Mouse (Mus musculus) mesoderm, embryonic 11.5 days (tissue): Measurements from ENCODE around the gene Cntn5.

Experiments
- DNase-seq: peaks from one replicate; pipeline ENCODE4 v3.0.0-alpha.2; 2012; ENCODE audit warnings: low read depth, low spot score

The Cntn5 gene

GRCm38 (mm10) chr9:10904616-10905363 lies at the start of gene Cntn5:
Cntn5 (minus strand) TSS chr9:10904775.
- peak; percentile 35 for DNase-seq

GRCm38 (mm10) chr9:10950470-10950869 lies 45.9 kb upstream of the Cntn5 start:
- DNase-seq, result no peak

DNA sequence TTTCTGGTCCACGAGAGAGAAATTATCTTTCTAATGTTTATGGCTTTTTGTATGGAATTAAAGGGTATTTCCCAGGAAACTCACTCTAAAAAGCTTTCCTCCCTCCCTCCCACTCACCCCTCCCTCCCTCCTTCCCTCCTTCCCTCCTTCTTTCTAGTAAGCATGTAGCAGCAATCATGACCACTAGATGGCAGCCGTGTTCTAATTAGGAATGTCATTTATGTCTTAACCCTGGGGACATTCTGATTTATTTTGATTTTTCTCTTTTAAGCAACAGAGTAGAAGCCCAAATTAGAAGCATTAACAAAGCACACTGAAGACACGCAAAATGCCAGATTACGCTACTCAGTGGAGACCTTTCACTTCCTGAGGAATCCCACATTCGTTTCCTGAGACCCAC lies 5.0 kb upstream of the Cntn5 start:
- DNase-seq, result peak; percentile 78

- DNase-seq, result no peak
These were observed 1.1 kb upstream of the Cntn5 start for GRCm38 (mm10) chr9:10905696-10906095.

GRCm38 (mm10) chr9:10879758-10880157 lies 24.8 kb downstream of the Cntn5 start:
- DNase-seq, result no peak

DNA sequence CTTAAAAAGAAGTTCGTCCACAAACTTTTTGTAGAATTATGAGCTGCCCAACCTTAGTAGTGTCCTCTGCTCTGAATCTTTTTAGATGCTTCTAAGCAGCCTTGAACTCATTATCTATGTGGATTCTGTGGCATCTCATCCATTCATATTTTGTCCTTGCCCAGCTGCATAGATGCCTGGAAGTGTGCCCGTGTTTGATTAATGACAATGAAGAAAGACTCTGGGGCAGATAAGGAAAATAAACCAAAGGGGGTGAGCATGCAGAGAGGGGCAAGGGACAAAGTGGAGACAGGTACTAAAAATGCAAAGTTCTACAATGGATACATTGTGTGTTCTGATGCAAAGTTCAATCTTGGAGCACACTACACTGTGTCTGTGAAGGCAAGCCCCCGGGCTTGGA lies 30.7 kb downstream of the Cntn5 start:
- DNase-seq, result no peak

DNA sequence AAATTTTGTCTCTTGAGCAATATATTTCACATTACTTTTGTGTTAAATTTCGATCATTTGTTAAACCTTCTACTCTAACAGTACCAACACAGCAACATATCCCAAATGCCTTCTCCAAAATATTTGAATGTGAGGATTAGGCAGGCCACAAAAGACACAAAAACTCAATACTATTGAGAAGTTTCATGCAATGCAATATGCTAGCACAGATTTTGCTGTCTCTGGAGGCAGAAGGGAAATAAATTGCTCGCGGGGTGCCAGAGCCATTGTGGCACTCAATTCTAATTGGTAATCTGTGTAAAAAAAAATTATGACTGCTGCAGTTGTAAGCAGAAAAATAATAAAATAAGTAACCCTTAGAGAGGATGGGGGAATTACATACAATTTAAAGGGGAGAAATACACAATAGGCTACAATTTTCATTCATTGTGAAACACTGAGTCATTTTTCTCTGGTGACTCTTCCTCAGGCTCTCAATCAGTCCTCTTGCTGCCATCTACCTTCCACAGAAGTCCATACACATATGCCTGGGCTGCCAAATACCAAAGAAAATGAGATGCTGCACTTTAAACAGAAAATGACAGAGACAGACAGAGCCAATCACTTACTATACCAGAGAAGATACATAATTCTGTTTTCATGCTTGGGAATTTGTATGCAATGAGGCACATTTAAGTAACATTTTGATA lies 48.2 kb downstream of the Cntn5 start:
- DNase-seq, result no peak

GRCm38 (mm10) chr9:10816711-10817110 lies 87.9 kb downstream of the Cntn5 start:
- DNase-seq, result no peak

DNA sequence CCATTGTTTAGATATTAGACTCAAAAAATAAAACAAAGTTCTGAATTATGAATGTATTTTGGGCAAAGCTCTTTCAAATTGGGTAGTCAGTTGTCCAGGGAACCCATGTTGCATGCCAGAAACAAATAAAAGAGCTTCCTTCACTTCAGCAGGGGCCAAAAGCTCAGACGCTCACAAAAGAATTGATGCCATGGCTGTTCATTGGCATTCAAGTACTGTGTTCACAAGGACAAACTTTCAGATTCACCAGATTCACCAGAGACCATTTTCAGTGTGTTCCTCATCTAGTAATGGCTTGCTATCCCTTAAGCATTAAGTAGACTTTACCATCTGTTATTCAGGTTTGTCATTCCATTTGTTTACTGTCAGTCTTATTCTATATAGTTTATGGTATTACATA lies 107.4 kb downstream of the Cntn5 start:
- DNase-seq, result no peak

GRCm38 (mm10) chr9:10795102-10795501 lies 109.5 kb downstream of the Cntn5 start:
- no peak for DNase-seq

DNA sequence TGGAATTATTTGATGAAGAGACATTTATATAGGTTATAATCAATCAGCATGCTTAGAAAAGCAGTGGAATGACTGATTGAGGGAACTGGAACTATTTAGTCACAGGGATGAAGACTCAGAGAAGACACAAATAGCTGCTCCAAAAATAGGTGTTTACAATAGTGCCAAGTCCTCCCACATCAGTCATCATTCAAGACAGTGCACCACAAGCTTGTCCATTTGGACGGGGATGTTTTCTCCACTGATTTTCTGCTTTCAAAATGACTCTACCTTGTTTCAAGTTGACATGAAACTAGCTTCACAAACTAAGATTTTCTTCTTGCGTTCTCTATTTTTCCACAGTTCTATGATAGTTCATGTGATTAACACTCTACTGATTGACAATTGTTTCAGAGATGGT lies 172.7 kb downstream of the Cntn5 start:
- DNase-seq, result no peak

DNA sequence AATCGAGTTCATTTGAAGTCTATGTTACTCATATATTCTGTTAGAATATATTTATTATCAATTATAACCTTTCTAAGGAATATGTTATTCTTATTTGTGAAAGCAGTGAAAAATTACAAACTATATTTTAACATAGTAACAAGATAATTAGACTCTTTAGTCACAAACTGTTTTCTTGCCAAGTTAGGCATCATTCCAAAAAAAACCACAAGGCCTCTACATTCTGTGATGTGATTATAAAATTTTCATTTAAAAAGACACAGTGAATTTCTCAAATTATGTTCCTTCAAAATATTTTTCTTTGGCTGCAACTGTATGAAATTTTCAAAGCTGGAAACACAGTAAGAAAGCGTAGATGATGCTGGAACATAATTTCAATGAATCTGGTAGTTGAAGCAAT lies 180.4 kb downstream of the Cntn5 start:
- DNase-seq, result no peak

- DNase-seq, result no peak
These were observed 182.5 kb downstream of the Cntn5 start for GRCm38 (mm10) chr9:10722121-10722520.

- no peak for DNase-seq
These were observed 185.6 kb downstream of the Cntn5 start for GRCm38 (mm10) chr9:10718986-10719385.

GRCm38 (mm10) chr9:10713641-10714040 lies 190.9 kb downstream of the Cntn5 start:
- no peak for DNase-seq

- DNase-seq, result no peak
These were observed 222.9 kb downstream of the Cntn5 start for GRCm38 (mm10) chr9:10681646-10682045.

DNA sequence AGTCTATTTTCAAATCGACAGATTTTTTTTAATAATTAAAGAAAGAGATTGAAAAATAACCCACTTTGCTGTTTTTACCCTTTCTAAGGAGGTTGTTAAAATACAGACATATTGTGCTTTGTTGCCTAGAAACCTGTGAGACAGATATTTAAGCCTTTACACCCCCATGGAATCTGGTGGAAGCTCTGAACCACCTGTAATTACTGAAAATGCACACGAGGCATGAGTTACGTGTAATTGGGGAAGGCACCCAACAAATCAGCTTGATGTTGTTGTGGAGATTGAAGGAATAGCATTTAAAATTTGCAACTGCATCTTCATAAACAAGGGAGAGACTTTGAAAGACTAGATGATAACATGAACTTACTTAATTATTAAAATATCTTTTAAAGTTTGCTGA lies 223.4 kb downstream of the Cntn5 start:
- no peak for DNase-seq

GRCm38 (mm10) chr9:10668676-10669075 lies 235.9 kb downstream of the Cntn5 start:
- no peak for DNase-seq

DNA sequence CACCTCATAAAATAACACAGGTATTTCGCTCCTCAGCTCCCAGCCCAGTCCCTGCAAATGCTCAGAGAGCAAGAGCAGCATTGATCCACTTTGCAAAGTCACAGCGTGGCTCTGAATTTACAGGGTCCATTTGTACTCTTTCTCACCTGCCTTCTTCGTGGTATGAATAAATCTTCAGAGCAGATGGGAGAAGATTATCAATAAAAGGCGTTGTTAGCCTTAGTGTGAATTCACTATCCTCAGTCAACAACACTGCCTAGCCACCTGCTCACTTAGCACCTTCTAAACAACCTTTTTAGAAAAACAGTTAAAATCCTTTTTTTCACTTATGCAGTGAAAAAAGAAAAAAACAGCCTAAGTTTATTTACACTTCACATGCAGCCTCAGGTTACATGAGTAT lies 237.1 kb downstream of the Cntn5 start:
- DNase-seq, result no peak

DNA sequence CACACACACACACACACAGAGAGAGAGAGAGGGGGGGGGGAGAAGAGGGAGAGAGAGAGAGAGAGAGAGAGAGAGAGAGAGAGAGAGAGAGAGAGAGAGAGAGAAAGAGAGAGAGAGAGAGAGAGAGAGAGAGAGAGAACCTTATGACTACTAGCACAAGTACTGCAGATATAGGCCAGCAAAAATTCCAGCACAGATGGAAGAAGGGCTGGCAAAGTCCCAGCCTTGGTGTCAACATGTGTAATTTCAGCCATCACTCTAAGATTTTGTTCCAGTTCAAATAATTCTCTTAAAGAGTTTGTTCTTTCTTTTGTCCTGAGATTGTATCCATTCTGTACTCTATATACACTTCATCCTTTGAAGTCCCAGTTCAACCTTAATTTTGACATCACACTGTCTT lies 238.8 kb downstream of the Cntn5 start:
- no peak for DNase-seq

- no peak for DNase-seq
These were observed 241.5 kb downstream of the Cntn5 start for GRCm38 (mm10) chr9:10663101-10663500.

- no peak for DNase-seq
These were observed 245.1 kb downstream of the Cntn5 start for GRCm38 (mm10) chr9:10659478-10659877.

DNA sequence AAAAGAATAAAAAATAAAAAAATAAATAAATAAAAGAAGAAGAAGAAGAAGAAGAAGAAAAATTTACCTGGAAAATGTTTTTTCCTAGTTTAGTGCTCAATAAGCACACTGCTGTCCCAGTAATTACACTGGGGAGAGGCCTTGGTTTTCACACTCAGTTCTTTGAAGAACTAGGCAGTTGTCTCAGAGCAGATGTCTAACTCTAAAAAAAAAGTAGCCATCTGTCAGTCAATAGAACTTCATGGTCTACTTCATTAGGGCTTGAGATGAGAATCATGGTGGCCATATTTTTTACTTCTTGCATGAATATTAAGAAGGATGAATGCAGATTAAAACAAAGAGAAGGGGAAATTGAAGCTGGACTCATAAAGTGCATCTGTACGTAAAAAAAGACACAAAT lies 246.5 kb downstream of the Cntn5 start:
- DNase-seq, result no peak
